Comparison of ENCODE assay signal across 8 mouse cellular contexts in the genomic region with DNA sequence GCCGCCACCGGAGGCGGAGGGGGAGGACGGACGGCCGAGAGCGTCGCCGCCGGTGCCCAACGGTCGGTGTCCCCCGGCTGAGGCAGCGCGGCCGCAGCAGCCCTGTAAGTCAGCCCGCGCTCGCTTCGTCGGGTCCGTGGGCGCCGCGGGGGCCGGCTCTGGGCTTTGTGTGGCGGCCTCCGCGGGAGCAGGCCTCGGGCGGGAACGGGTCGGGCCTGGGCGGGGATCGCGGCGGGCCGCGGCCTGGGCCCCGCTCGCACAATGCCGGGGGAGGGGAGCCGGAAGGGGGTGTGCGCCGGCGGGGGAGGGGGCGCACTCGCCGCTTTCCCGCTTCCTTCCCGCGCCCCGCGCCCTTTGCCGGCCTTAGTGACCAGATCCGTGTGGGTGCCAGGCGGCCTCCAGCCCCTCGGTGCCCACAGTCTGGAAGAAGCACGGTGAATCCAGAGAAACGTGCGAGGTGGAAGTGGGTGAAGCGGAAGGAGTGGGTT. TPM values are rescaled to one million over a fixed set of nuclear protein-coding genes. Genes with fewer than 3 reads are reported as not detected.
DNase-seq lines count a peak whose midpoint lies in the region; ATAC-seq and TF ChIP-seq lines count a peak whose summit lies in the region.

No protein-coding gene starts in this region.

- peak overlapping the region; percentile 94 for H3K4me3 ChIP-seq in bone marrow macrophage, adult 2 months (ENCODE audit: insufficient read depth, low read length)
- peak overlapping the region; percentile 60 for H3K4me3 ChIP-seq in forebrain, embryonic 15.5 days
- peak overlapping the region; percentile 79 for H3K4me3 ChIP-seq in hindbrain, embryonic 14.5 days (replicated peaks; ENCODE audit: low read length)
- H3K4me3 ChIP-seq in limb, embryonic 13.5 days: peak overlapping the region; percentile 90
- peak overlapping the region; percentile 94 for H3K4me3 ChIP-seq in midbrain, embryonic 11.5 days (ENCODE audit: low read depth, low read length)

- TF ChIP-seq POLR2A in bone marrow macrophage, adult 2 months (IDR thresholded peaks at IDR 0.05; ENCODE audit: borderline replicate concordance, low read depth, low read length): no peak

- H3K9me3 ChIP-seq in forebrain, embryonic 15.5 days: no peaks in the 10 kb centered on the region
- no peaks in the 10 kb centered on the region for H3K9me3 ChIP-seq in hindbrain, embryonic 14.5 days (ENCODE audit: control insufficient read depth, low read length)
- H3K9me3 ChIP-seq in limb, embryonic 13.5 days: no peaks in the 10 kb centered on the region
- H3K9me3 ChIP-seq in midbrain, embryonic 11.5 days (ENCODE audit: control insufficient read depth, low read length): no peaks in the 10 kb centered on the region

- H3K36me3 ChIP-seq in forebrain, embryonic 15.5 days: no peaks in the 10 kb centered on the region
- H3K36me3 ChIP-seq in hindbrain, embryonic 14.5 days (replicated peaks; ENCODE audit: control insufficient read depth, insufficient read depth): no peaks in the 10 kb centered on the region
- H3K36me3 ChIP-seq in limb, embryonic 13.5 days: no peaks in the 10 kb centered on the region
- H3K36me3 ChIP-seq in midbrain, embryonic 11.5 days (ENCODE audit: control insufficient read depth, insufficient read depth, low read length): no peaks in the 10 kb centered on the region

- peak overlapping the region; percentile 85 for H3K9ac ChIP-seq in forebrain, embryonic 15.5 days (replicated peaks)
- peak overlapping the region; percentile 94 for H3K9ac ChIP-seq in hindbrain, embryonic 14.5 days
- peak overlapping the region; percentile 99 for H3K9ac ChIP-seq in limb, embryonic 13.5 days
- peak overlapping the region; percentile 99 for H3K9ac ChIP-seq in midbrain, embryonic 11.5 days (ENCODE audit: low read length)

- H3K27ac ChIP-seq in bone marrow macrophage, adult 2 months (ENCODE audit: insufficient read depth, low read depth, low read length): peak overlapping the region; percentile 93
- peak overlapping the region; percentile 94 for H3K27ac ChIP-seq in forebrain, embryonic 15.5 days (replicated peaks)
- peak overlapping the region; percentile 97 for H3K27ac ChIP-seq in hindbrain, embryonic 14.5 days
- peak overlapping the region; percentile 96 for H3K27ac ChIP-seq in limb, embryonic 13.5 days
- peak overlapping the region; percentile 97 for H3K27ac ChIP-seq in midbrain, embryonic 11.5 days (ENCODE audit: low read depth, low read length)

- peak; percentile 85 for ATAC-seq in forebrain, embryonic 15.5 days (replicated peaks)
- ATAC-seq in hindbrain, embryonic 14.5 days (ENCODE audit: low FRiP score): peak; percentile 80
- ATAC-seq in limb, embryonic 13.5 days (ENCODE audit: low FRiP score, low read depth): peak; percentile 85
- peak; percentile 87 for ATAC-seq in midbrain, embryonic 11.5 days (ENCODE audit: low FRiP score)

- peak; percentile 18 to 41 for DNase-seq in gastrocnemius, adult 8-10 months (ENCODE audit: low spot score in 2 of 2)
- DNase-seq in gastrocnemius, postnatal 25 days: no peak
- peak; percentile 59 for DNase-seq in hindbrain, embryonic 14.5 days (ENCODE audit: low spot score)
- no peak for DNase-seq in midbrain, embryonic 11.5 days (ENCODE audit: low spot score, missing footprints)
- DNase-seq in spleen, postnatal 14 days (ENCODE audit: low spot score in 2 of 2): peak; percentile 41 to 42

- H3K4me1 ChIP-seq in bone marrow macrophage, adult 2 months (ENCODE audit: control insufficient read depth, insufficient read depth, low read length): peaks cover 18% of the 10 kb centered on the region
- peaks cover 32% of the 10 kb centered on the region for H3K4me1 ChIP-seq in forebrain, embryonic 15.5 days
- peaks cover 22% of the 10 kb centered on the region for H3K4me1 ChIP-seq in hindbrain, embryonic 14.5 days (replicated peaks; ENCODE audit: control insufficient read depth, insufficient read depth, low read length)
- peaks cover 24% of the 10 kb centered on the region for H3K4me1 ChIP-seq in limb, embryonic 13.5 days
- H3K4me1 ChIP-seq in midbrain, embryonic 11.5 days (ENCODE audit: control insufficient read depth, insufficient read depth, low read length): peaks cover 17% of the 10 kb centered on the region

- H3K27me3 ChIP-seq in forebrain, embryonic 15.5 days: no peaks in the 10 kb centered on the region
- H3K27me3 ChIP-seq in hindbrain, embryonic 14.5 days (ENCODE audit: control insufficient read depth, insufficient read depth, low read length): no peaks in the 10 kb centered on the region
- no peaks in the 10 kb centered on the region for H3K27me3 ChIP-seq in limb, embryonic 13.5 days
- H3K27me3 ChIP-seq in midbrain, embryonic 11.5 days (ENCODE audit: control insufficient read depth, insufficient read depth, low read length): no peaks in the 10 kb centered on the region

- under 1% methylated on average over 47 of the region's 62 CpGs for WGBS in forebrain, embryonic 15.5 days
- 0% methylated on average over 39 of the region's 62 CpGs for WGBS in hindbrain, embryonic 14.5 days
- WGBS in limb, embryonic 13.5 days: 0% methylated on average over 25 of the region's 62 CpGs
- WGBS in midbrain, embryonic 11.5 days: 0% methylated on average over 35 of the region's 62 CpGs

- H3K4me2 ChIP-seq in forebrain, embryonic 15.5 days (replicated peaks): peak overlapping the region; percentile 73
- H3K4me2 ChIP-seq in hindbrain, embryonic 14.5 days (replicated peaks): peak overlapping the region; percentile 93
- H3K4me2 ChIP-seq in limb, embryonic 13.5 days (replicated peaks): peak overlapping the region; percentile 62
- H3K4me2 ChIP-seq in midbrain, embryonic 11.5 days: peak overlapping the region; percentile 79

- TF ChIP-seq CTCF in bone marrow macrophage, adult 2 months (IDR thresholded peaks at IDR 0.05; ENCODE audit: low read depth, low read length): no peak

RNA-seq across cellular contexts. Expression of a gene that starts 0.5 kb away (rescaled TPM):
- total RNA-seq in gastrocnemius, adult 8-10 months (2022): 10 to 100 TPM; 80.0 to 94.9 (median 88.2) TPM
- 10 to 100 TPM; 60.0 to 71.0 TPM for total RNA-seq in gastrocnemius, postnatal 25 days (2021)
- polyA plus RNA-seq in bone marrow macrophage, adult 2 months (2012; ENCODE audit: insufficient read depth, insufficient read length, missing spikeins): 90.6 and 99.6 TPM in 2 replicates
- polyA plus RNA-seq in forebrain, embryonic 15.5 days (2015; fragmentation: Nextera tagmentation; extraction: Ambion mirVana): 66.5 and 67.7 TPM in 2 replicates
- 64.9 and 68.6 TPM in 2 replicates for polyA plus RNA-seq in hindbrain, embryonic 14.5 days (2014; fragmentation: Nextera tagmentation; extraction: Ambion mirVana)
- 52.1 and 54.8 TPM in 2 replicates for polyA plus RNA-seq in limb, embryonic 13.5 days (2015; fragmentation: Nextera tagmentation; extraction: Ambion mirVana)
- 79.1 and 82.5 TPM in 2 replicates for polyA plus RNA-seq in midbrain, embryonic 11.5 days (2014; fragmentation: Nextera tagmentation; extraction: Ambion mirVana)

Comparison
In these comparisons a context has a peak if more than half of its experiments do, and no peak if none do; other contexts are left out.
1. DNase-seq: peak in gastrocnemius, adult 8-10 months (2 of 2), hindbrain, embryonic 14.5 days (single experiment) and spleen, postnatal 14 days (2 of 2); none in gastrocnemius, postnatal 25 days (single experiment) and midbrain, embryonic 11.5 days (single experiment).
2. Peak in every context shown above with its lines, with median percentiles within 50 percentile points of each other: H3K27ac ChIP-seq, H3K4me3 ChIP-seq, ATAC-seq, H3K4me2 ChIP-seq and H3K9ac ChIP-seq.